Mouse (Mus musculus) granulocyte monocyte progenitor cell, adult 5-6 weeks (primary cell): ENCODE data around the gene Dock1. TPM values are rescaled to one million over a fixed set of nuclear protein-coding genes. Genes with fewer than 3 reads are reported as not detected.
A peak's percentile ranks its signal among the peaks of the same experiment; 100 is the strongest.

ENCODE experiments used
- ATAC-seq: replicated peaks from 2 replicates; pipeline ENCODE4 v1.8.0; 2016; ENCODE audit warnings: mild to moderate bottlenecking, moderate TSS enrichment, inconsistent platforms; ENCODE audit not compliant: poor library complexity, severe bottlenecking
- total RNA-seq, 2 experiments: library from RNA; stranded (forward) in 1 of 2; stranded (reverse) in 1 of 2; fragments of 200-712, 200-1000 nt in 1 of 2; fragments of >200 nt in 1 of 2; fragmentation: Nextera tagmentation in 1 of 2; gene quantifications; 2 replicates each; pipeline ENCODE4 v1.2.3; 2014 to 2017

Dock1 gene
- total RNA-seq, 2 experiments from 2014 or later: 14.0 to 22.5 TPM

DNA sequence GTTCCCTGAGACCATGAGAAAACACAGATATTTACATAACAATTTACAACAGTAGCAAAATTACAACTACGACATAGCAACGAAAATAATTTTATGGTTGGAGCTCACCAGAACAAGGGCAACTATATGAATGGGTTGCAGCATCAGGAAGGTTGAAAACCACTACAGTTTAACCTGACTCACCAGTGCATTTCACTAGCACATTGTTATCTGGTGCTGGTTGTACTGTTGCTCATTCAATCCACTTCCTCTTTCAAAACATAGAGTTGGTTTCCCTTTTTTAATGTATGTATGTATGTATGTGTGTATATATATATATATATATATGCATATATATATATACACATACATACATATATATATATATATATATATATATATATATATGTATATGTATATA is 138.0 kb downstream of the Dock1 start:
- peak; percentile 84 for ATAC-seq

DNA sequence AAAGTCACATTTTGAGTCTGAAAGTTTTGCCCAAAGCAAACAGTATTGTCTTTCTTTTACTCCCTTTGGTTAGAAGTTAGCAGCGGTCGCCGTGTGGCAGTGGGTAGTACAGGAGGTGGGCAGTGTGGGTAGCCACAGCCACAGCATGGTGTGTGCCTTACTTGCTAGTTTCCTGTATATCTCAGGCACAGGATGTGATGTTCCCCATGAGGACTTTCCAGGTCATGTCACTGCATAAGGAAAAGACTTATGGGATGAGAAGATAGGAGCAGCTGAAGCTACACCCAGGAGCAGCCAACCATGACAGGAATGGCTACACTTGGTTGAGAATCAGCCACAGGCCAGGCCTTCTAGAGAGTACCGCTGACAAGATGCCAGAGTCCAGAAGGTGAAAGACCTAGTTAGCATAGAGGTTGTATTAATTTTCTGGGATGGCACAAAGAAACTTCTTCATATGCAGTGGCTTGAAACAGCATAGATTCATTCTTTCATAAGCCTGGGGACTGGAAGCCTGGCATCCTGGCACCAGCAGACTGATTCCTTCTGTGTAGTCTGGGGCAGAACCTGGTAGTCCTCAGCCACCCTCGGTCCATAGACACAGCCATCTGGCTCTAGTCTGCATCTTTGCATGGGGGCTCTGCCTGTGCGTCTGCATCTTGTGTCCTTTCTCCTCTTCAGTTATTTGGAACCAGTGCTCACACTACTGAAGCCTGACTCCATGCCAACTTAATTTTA is 139.0 kb downstream of the Dock1 start:
- ATAC-seq: no peak

DNA sequence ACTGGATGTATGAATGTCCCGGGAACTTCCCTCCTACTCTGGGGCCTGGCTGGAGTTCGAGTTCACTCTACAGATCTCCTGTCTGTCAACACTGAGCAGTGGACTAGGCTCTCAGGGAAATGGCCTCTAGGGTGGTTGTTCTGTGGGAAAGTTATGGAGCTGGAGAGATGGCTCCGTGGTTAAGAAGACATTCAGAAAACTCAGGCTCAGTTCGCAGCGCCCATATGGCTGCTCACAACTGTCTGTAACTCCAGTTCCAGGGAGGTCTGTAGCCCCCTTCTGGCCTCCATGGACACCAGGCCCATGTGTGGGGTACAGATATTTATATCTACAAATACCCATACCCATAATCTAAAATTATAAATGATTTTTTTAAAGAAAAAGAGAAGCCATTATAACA is 148.0 kb downstream of the Dock1 start:
- ATAC-seq: no peak

- ATAC-seq: no peak
Observed at GRCm38 (mm10) chr7:134821264-134821663, 150.8 kb downstream of the Dock1 start.

- ATAC-seq: no peak
Observed at GRCm38 (mm10) chr7:134822006-134822405, 151.6 kb downstream of the Dock1 start.

DNA sequence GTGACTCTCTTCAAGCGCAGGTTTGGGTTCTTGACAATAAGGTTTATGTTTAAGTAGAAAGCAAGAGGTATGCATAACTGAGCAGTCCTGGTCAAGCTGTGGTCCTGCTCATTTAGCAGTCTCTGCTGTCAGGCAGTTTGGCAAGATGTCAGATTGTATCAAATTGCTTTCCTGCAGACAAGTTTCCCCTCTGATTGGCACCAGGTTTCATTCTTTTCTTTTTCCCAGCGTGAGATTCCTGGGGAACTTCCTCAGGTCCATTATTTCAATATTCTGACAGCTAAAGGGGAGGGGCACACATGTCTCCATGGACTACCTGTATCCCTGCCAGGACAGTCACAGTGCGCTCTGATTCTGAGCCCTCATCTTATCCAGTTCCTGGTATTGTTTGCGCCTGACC is 153.4 kb downstream of the Dock1 start:
- ATAC-seq: no peak

GRCm38 (mm10) chr7:134840066-134840465 is 169.6 kb downstream of the Dock1 start:
- ATAC-seq: no peak

GRCm38 (mm10) chr7:134842751-134843150 is 172.3 kb downstream of the Dock1 start:
- ATAC-seq: no peak

GRCm38 (mm10) chr7:134862000-134862399 is 191.5 kb downstream of the Dock1 start:
- ATAC-seq: no peak

DNA sequence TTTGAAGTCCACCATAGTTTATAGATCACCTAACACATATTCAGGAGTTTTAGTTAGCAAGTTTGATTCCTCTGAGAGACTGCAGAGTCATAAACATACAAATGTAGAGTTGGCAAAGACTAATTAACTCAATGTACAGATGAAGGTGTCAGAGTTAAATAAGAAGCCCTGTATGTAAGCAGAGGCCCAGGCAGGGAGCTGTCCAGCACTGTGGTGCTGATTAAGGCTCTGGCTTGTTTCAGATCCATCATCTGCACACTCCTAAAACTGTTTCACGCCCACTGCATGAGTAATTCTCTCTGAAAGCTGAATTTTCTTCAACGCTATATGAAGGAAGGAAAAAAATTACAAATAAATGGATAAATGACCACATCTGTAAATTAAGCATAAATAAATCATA is 193.7 kb downstream of the Dock1 start:
- ATAC-seq: peak; percentile 46; the same call in 1 of the 2 replicates

- ATAC-seq: no peak
Observed at GRCm38 (mm10) chr7:134872511-134872910, 202.1 kb downstream of the Dock1 start.

DNA sequence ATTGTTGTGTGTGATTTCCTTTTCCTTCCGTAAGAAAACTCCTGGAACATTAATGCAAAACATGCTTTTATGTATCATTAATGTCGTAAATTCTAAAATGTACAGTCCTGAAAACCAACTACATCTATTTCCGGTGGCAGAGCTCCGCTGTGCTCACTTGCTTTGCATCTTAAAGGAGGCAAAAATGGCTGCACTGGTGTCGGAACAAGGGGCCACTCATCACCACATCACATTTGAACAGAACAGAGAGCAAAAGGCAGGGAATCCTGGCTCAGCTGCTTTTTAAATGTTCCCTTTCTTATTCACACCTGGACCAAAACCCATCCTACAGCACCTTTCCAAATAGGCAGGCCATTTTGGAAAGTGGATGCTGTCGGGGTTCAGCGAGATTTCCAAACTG is 202.5 kb downstream of the Dock1 start:
- ATAC-seq: no peak

DNA sequence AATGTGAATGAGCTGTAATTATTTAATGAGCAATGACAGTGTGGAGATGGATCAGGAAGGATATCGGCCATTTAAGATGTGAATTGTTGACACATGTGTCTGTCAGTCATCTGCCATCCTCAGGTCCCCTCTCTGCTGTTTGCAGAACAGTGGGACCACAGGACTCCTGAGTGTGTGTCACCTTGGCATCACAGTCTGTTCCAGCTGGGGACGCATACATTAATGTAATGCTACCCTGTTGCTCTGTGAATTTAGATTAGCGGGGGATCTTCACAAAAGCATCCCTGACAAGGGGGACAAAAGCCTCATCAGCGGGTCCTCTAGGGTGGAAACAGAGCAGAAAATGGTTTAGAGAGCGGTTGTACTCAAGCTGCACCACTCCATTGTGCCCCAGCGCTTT is 208.5 kb downstream of the Dock1 start:
- no peak for ATAC-seq

GRCm38 (mm10) chr7:134880431-134880830 is 210.0 kb downstream of the Dock1 start:
- ATAC-seq: no peak

GRCm38 (mm10) chr7:134883516-134883915 is 213.1 kb downstream of the Dock1 start:
- ATAC-seq: no peak

GRCm38 (mm10) chr7:134892449-134892871 is 222.0 kb downstream of the Dock1 start:
- ATAC-seq: no peak

GRCm38 (mm10) chr7:134892972-134893371 is 222.5 kb downstream of the Dock1 start:
- peak; percentile 55 for ATAC-seq

GRCm38 (mm10) chr7:134894604-134895003 is 224.2 kb downstream of the Dock1 start:
- ATAC-seq: no peak

- ATAC-seq: no peak
Observed at GRCm38 (mm10) chr7:134899462-134899861, 229.0 kb downstream of the Dock1 start.

DNA sequence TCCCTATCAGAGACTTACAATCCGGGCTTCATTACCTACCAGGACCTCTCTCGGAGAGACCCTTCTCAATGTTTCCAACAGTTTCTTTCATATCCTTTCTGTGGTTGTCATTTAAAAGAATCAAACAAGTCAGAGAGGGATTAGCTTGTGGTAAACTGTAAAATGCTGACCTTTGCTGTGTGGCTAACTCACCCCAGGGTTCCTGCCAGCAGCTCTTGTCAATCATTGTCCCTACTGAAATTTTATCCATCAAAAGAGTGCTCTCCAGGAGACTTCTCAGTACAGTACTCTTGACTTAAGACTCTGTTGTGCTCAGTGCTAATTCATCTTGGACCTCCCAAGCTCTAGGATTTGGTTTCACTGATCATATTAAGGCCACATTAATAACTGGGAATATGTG is 231.5 kb downstream of the Dock1 start:
- no peak for ATAC-seq

DNA sequence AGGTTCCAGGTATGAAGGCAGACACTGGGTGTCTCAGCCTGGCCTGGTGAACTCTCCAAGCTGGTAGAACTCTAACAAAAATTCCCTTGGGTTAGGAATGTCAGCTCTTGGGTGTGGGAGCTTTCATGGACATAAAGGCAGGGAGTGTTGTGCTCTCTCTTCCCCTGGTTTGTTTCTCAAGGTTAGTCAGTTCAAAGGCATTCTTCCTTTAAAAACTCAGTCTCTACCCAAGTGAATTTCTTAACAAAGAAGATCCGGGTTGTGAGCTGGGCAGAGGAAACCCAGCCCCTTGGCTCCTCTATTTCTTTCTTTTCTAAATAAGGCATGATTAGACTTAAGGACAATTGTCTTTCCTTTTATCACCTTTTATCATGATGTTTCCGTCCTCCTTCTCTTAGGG is 261.4 kb downstream of the Dock1 start:
- ATAC-seq: no peak

GRCm38 (mm10) chr7:134937471-134937926 is 267.0 kb downstream of the Dock1 start:
- ATAC-seq: peak; percentile 45
